Mouse (Mus musculus) retina, postnatal 7 days (tissue): ENCODE results near the gene Sbpl.
A peak's percentile ranks its signal among the peaks of the same experiment; 100 is the strongest.
"Not testable (repeated sequence)": the region's sequence is repeated elsewhere in the genome, so short reads cannot be mapped to it uniquely, and the experiment has no call there.

Experiments
- DNase-seq: peaks from one replicate; pipeline ENCODE4 v3.0.0-alpha.2; 2012; ENCODE audit warnings: low read depth, low spot score

The Sbpl gene

DNA sequence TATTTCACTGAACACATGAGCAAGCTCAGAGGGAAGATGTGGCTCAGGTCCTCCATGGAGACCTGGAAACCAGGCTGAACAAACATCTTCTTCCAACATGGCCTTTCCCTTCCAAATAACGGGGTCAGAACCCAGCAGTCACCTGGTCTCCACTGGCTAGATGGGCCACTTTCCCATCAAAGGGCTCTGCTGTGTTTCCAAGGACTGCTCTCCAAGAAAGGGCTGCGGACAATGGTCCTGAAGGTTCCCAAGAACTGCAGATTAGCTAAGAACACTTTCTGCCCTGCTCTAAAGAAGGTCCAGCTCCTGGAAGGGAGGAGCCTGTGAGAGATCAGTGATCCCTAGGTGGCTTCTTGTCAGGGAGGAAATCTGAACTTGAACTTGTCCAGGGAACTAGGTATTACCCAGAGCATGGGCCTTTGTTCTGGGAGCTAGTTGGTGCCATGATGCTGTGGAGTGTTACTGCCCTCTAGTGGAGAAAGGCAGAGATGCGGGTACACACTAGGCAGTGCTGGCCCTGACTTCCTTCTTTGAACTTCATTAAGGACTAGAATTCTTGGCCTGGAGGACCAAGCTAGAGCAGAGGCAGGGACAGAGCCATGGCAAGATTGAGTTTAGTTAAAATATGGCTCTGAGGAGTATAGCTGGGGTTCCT lies 5.1 kb upstream of the Sbpl start:
- peak; percentile 72 for DNase-seq

DNA sequence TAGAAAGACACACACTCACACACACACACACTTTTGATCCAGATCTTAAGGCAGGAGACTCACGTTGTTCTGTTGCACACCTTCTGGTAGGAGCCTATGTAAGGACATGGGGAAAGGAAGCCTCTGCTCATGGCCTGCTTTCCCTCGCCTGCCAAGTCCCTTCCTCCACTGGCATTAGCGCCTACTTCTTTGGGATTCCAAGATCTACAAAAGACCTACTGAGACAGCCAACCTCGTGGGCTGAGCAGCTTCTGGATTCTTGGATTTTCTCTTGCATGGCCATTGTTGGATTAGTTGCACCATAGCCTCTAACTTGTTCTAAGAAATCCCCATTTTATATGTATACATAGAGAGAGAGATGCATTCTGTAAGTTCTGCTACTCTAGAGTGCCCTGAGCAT lies 4.2 kb downstream of the Sbpl start:
- DNase-seq, result not testable (repeated sequence)

DNA sequence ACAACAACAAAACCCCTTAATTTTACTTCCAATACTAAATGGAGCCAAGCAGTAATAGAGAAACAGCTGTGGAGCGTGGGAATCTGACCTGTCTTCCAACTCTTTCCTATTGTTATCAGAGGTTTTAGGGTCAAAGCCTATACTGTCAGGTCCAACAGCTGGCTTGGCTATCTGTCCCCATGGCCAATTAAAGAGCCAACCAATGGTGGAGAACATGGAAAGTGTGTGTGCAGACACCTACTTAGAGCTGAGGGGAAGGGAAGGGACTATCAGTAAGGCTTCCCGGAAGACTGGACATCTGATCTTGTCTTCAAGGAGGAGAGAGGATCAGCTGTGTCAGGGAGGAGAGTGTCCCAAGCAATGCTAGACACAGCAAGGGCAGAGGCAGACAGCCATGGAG lies 6.0 kb downstream of the Sbpl start:
- DNase-seq, result no peak

DNA sequence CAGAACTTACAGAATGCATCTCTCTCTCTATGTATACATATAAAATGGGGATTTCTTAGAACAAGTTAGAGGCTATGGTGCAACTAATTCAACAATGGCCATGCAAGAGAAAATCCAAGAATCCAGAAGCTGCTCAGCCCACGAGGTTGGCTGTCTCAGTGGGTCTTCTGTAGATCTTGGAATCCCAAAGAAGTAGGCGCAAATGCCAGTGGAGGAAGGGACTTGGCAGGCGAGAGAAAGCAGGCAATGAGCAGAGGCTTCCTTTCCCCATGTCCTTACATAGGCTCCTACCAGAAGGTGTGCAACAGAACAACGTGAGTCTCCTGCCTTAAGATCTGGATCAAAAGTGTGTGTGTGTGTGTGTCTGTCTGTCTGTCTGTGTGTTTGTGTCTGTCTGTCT lies 7.6 kb downstream of the Sbpl start:
- DNase-seq, result not testable (repeated sequence)

DNA sequence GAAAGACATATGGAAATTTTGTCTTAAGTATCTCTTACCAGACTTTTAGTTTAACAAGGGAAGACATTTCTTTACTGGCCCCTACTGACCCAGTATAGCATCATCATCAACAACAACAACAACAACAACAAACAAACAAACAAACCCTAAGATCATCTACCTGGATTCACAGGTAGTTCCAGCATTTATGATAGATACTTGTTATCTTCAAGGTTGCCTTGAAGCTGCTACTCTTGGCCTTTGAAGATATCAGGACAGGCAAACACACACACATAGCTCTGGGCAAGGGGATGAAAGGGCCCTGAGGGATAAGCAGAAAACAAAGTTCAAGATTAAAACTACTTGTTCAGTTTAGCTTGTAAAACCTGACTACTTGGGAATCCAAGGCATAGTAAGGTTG lies 13.7 kb downstream of the Sbpl start, which contains the start of gene Sbp:
TSS of gene Sbp (plus strand) at position 301 of the 400 bp plus-strand sequence.
- no peak for DNase-seq

DNA sequence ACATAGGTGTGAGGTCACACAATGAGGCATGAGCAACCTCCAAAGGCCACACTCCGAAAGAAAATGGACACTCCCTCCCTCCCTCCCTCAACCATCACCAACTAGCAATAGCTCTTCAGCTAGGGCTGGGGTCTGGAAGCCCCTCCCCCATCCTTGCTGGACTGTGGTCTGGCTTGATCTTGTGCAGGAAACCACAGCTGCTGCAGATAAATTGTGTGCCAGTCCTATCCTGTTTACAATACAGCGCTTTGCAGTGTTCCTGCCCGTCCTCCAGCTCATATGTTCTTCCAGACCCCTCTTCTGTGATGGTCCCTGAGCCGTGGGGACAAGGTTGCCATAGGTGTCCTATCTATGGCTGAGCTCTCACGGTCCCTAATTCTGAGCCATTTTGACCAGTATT lies 23.9 kb downstream of the Sbpl start:
- no peak for DNase-seq

DNA sequence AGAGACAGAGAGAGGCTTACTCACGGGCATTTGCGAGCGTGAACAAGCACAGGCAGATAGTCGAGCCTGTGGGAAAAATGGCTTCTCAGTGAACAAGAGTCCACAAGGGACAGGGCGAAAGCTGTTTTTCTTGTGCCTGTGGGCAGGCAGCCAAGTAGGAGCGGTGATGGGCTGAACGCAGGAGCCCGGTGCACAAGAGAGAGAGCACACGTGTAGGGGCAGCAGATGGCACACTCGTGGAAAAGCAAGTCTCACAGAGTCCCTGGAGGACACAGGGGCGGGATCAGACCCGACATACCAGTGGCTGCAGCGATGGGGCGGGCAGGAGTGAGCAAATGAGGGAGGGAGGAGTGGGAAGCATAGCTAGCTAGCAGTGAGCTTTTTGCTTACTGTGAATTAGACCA lies 30.0 kb downstream of the Sbpl start:
- peak; percentile 53 for DNase-seq

DNA sequence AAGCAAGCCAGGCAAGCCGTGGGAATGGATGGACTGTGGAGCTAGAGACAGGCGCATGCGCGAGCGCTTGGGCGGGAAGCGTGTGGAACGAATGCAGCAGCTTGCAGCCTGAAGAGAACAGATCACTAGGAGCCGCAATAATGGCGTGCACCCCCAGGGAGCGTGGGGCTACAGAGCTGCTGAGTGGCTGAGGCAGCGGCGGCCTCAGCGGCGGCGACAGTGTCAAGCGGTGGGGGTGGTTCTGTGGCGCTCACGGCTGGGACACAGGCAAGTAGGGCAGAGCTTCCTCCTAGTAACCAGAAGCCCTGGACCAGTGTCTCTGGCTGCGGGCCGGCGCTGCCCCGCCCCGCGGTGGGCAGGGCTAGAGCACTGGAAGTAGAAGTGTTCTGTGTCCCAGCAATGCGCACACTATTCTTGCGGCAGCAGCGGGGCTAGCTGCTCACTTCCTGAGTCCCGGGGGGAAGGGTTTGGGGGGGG lies 30.5 kb downstream of the Sbpl start:
- DNase-seq, result peak; percentile 70

DNA sequence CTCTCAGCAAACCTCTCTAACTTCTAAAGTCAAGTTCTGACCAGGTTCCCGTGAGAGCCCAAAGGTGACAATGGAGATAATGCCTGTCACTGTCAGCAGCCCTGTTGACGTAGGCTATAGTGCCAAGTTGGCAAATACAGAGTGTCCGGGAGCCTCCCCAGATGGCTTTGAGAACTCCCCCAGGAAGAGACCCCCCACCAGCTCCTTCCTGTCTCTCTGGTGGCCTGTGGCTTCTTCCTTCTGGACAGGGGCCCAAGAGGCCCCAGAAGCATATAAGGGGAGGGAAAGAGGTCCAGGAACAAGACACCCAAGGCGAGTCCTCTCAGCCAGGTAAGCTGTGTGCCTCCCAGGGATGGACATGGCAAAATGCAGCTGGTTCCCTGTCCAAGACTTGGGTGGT lies 37.9 kb downstream of the Sbpl start, which contains the start of gene Dcpp3:
TSS of gene Dcpp3 (plus strand) at position 301 of the 400 bp plus-strand sequence.
- DNase-seq, result not testable (repeated sequence)
